Mouse (Mus musculus) thymus, adult 2 months (tissue): Measurements from ENCODE around the gene Fermt3. TPM values are rescaled to one million over a fixed set of nuclear protein-coding genes. Genes with fewer than 3 reads are reported as not detected.

ENCODE experiments used
- DNase-seq: peaks from one replicate; pipeline ENCODE4 v3.0.0; 2021
- H3K27ac ChIP-seq: fragments of 200-500 bp; 2 replicates; pipeline ENCODE4 v1.5.1; 2012; ENCODE audit warnings: low read length, control low read depth; ENCODE audit not compliant: control insufficient read depth, insufficient read depth
- H3K27me3 ChIP-seq: fragments of 200-500 bp; 2 replicates; pipeline ENCODE4 v1.6.1; 2012; ENCODE audit warnings: mild to moderate bottlenecking, low read length, moderate library complexity, mixed read lengths; ENCODE audit not compliant: control insufficient read depth, insufficient read depth
- H3K36me3 ChIP-seq: fragments of 200-500 bp; 2 replicates; pipeline ENCODE4 v1.6.1; 2012; ENCODE audit warnings: mild to moderate bottlenecking, low read length, moderate library complexity; ENCODE audit not compliant: control insufficient read depth, insufficient read depth
- H3K4me1 ChIP-seq: fragments of 200-500 bp; replicated peaks from 2 replicates; pipeline ENCODE4 v1.6.1; 2012; ENCODE audit warnings: low read length; ENCODE audit not compliant: control insufficient read depth, insufficient read depth
- H3K4me3 ChIP-seq: fragments of 200-500 bp; 2 replicates; pipeline ENCODE4 v1.5.1; 2012; ENCODE audit warnings: mild to moderate bottlenecking, low read length, control low read depth, moderate library complexity; ENCODE audit not compliant: control insufficient read depth, insufficient read depth
- CTCF ChIP-seq: fragments of 200-500 bp; IDR thresholded peaks from 2 replicates; pipeline ENCODE4 v1.5.1; 2012; ENCODE audit warnings: mild to moderate bottlenecking, control low read depth, low read length, moderate library complexity, borderline replicate concordance; ENCODE audit not compliant: control insufficient read depth, poor library complexity, insufficient read depth; ENCODE audit errors: extremely low read depth
- POLR2A ChIP-seq: fragments of 200-500 bp; IDR thresholded peaks from 2 replicates; pipeline ENCODE4 v1.6.1; 2012; ENCODE audit warnings: mild to moderate bottlenecking, low read length, control low read depth, moderate library complexity; ENCODE audit not compliant: control insufficient read depth, poor library complexity, insufficient read depth; ENCODE audit errors: extremely low read depth
- WGBS: fragments of 180-500 bp; shearing (Covaris S2); methylation state at CpG from one replicate; pipeline ENCODE4 v1.1.7; 2018; 5-methylcytosine and 5-hydroxymethylcytosine counted together
- polyA plus RNA-seq: library from polyadenylated mRNA; depleted of rRNA; stranded (reverse); fragments of >200 nt; gene quantifications from 2 replicates; pipeline ENCODE4 v1.2.3, GENCODE M21; 2012

The Fermt3 gene
- polyA plus RNA-seq, 1 experiment: 345 TPM

DNA sequence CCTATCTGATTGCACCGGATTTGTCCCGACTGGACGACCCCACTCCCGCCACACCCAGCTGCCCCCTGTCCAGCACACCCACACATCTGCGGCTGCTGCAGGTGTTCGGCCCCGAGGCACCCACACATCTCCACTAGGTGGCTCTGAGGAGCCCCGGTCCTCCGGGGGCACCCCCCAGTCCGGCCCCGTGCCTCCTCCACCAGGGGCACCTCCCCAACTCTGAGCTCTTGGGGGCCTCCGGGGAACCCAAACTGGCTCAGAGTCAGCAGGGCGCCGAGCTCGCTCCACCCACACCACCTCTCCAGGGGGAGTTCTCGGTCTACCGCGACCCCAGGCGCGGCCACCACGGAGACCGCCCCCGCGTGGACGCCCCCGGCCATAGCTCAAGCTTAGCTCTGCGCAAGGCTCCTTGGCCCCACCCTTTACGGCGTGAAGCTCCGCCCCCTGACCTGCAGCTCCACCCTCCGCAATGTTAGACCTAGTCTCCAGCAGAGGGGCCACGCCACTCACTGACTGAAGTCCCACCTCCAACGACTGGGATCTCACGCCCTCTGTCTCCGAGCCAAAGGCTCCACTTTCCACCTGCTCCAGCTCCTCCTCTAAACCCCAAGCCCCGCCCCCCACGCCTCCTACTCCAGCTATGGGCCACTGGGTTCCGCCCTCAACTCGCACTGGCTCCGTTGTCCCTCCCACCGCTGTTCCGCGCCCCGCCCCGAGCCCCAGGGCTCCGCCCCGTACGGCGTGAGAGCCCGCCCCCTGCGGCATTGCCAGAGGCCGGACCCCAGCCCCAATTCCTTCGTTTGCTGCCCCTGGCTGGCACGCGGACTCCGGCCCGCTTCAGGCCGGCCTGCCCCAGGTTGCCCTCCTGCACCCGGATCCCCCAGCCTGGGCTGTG, 39.5 kb downstream of the Fermt3 start:
- Histone ChIP-seq H3K4me3 (peak overlapping the region; percentile 65), H3K27ac (peak overlapping the region; percentile 1; the same call in 1 of the 2 replicates), H3K4me1 (peaks cover 28% of the 10 kb centered on the region), H3K27me3 (no peaks in the 10 kb centered on the region), H3K36me3 (peaks cover 6% of the 10 kb centered on the region; the same call in 1 of the 2 replicates)
- under 1% methylated on average over 59 of the region's 59 CpGs for WGBS
- DNase-seq: peak; percentile 99
- TF ChIP-seq CTCF (peak; percentile 96), POLR2A (peak; percentile 41)

- Histone ChIP-seq H3K27ac (peak overlapping the region; percentile 1; the same call in 1 of the 2 replicates), H3K4me3 (peak overlapping the region; percentile 48), H3K36me3 (peaks cover 6% of the 10 kb centered on the region; the same call in 1 of the 2 replicates), H3K4me1 (peaks cover 29% of the 10 kb centered on the region), H3K27me3 (no peaks in the 10 kb centered on the region)
- TF ChIP-seq POLR2A: no peak
- TF ChIP-seq CTCF: no peak
- peak; percentile 54 for DNase-seq
- 31% methylated on average over 11 of the region's 11 CpGs for WGBS
These were observed 40.2 kb downstream of the Fermt3 start for GRCm38 (mm10) chr19:6979001-6979479.

DNA sequence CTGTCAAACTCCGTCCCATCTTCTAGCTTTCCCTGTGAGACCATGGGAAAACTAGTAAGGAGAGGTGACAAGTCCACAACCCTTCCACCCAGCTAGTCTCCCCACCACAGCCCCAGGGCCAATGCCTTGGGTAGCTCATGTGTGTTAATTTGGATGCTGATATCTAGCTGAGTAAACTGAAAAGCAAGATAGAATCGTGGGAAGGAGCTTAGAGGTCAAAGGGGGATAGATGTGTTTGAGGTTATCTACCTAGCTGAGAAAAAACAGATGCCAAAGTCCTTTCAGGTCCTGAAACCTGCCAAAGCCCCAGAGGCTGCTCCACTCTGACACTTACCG, 40.7 kb downstream of the Fermt3 start:
- Histone ChIP-seq H3K4me3 (peak overlapping the region; percentile 48), H3K36me3 (peaks cover 6% of the 10 kb centered on the region; the same call in 1 of the 2 replicates), H3K4me1 (peaks cover 32% of the 10 kb centered on the region), H3K27ac (peak overlapping the region; percentile 7; the same call in 1 of the 2 replicates), H3K27me3 (no peaks in the 10 kb centered on the region)
- 61% methylated on average over 3 of the region's 3 CpGs for WGBS
- DNase-seq: no peak
- TF ChIP-seq CTCF (no peak), POLR2A (no peak)

DNA sequence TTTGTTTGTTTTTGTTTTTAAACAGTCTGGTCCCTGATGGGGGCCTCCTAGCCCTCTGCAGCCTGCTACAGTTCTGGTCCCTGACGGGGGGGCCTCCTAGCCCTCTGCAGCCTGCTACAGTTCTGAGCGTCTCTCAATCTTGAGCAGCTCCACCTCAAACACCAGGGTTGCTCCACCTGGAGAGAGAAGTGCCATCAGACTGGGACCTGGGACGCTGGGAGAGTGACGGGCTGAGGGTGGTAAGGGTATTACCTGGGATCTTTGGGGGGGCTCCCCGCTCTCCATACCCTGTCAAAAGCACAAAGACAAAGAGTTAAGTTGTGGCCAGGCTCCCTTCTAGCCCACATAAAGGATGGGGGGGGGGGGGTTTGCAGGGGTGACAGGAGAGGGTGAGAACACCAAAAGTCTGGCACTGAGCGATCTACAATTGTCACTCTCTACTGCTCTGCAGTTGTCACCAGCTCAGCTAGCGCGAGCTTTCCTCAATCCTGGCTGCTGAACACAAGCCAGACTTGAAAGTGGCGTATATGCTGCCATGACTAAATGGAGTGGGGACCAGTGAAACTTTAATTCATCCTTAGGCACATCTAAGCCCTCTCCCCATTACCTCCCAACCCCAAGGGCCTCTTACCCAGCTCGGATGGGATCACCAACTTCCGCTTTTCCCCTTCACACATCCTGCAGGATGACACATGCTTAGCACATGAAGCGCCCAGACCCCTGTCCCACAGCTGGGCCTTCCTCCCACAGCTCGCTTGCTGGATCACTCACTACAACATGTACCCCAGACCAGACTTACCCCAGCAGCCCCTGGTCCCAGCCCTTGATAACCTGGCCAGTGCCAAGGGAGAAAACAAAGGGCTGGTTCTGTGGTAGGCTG, 41.3 kb downstream of the Fermt3 start:
- no peak overlapping the region for H3K4me3 ChIP-seq
- TF ChIP-seq CTCF (no peak), POLR2A (no peak)
- H3K27ac ChIP-seq: peak overlapping the region; percentile 14; the same call in 1 of the 2 replicates
- H3K27me3 ChIP-seq: no peaks in the 10 kb centered on the region
- no peak for DNase-seq
- H3K4me1 ChIP-seq: peaks cover 32% of the 10 kb centered on the region
- peaks cover 6% of the 10 kb centered on the region; the same call in 1 of the 2 replicates for H3K36me3 ChIP-seq
- 90% methylated on average over 13 of the region's 13 CpGs for WGBS

DNA sequence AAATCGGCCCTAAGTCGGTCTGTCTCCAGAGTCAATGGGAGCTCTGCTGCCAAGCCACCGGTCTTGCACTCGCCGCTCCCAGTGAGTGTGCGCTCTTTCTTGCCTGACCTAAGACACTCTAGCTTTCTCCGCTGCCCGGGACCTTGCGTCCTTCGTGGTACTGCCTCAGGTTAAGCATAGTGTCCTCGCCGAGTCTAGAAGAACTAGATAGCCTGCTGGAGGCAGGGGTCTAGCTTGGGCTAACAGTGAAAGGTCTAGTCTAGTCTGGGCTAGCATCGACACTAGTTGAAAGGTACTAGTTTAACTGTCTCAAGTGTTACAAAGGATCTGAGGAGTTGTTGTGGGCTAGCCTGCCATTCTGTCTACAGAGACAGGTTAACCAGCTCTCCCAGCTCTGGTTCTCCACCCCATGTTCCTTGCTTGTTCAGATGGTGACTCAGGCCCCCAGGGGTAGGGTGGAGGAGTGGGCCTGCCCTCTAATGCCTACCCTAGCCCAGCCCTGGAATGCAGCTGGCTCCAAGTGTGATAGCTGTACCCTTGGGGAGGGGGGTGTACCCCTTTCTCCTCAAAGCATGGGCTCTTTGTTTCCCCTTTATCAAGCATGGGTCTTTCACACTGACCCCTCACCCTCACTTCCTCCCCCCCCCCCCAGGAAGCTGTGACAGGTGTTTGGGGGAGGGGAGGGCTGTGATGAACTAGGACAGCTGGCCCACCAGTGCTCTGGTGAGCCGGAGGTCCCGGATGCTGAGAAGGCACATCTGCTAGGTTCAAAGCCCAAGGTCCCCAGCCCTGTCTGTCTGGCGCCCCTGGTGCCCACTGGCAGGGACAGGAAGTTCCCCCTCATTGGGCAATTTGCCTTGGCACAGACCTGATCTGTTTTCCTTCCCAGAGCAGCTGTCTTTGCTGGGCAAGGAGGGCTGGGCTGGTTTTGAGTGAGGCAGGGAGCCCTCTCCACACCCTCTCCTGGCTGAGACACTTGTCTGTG, 43.4 kb downstream of the Fermt3 start, which contains the start of gene Plcb3:
Plcb3 (minus strand) TSS at position 934 of the 985 bp plus-strand sequence.
- DNase-seq: peak; percentile 87
- WGBS: under 1% methylated on average over 16 of the region's 16 CpGs
- peaks cover 32% of the 10 kb centered on the region for H3K4me1 ChIP-seq
- H3K36me3 ChIP-seq: peaks cover 6% of the 10 kb centered on the region; the same call in 1 of the 2 replicates
- TF ChIP-seq POLR2A: peak; percentile 63
- peak; percentile 54; the same call in 1 of the 2 replicates for TF ChIP-seq CTCF
- no peaks in the 10 kb centered on the region for H3K27me3 ChIP-seq
- peak within 1 kb of the TSS; percentile 62 for H3K4me3 ChIP-seq
- H3K27ac ChIP-seq: peak within 1 kb of the TSS; percentile 95
